Mouse (Mus musculus) bone marrow macrophage, adult 2 months (primary cell): ENCODE measurements around the gene Ppp2r5a.

ENCODE experiments used
- CTCF ChIP-seq: IDR thresholded peaks from 2 replicates; pipeline ENCODE4 v1.5.1; 2012; ENCODE audit warnings: low read depth, mild to moderate bottlenecking, low read length, moderate library complexity
- POLR2A ChIP-seq: IDR thresholded peaks from 2 replicates; pipeline ENCODE4 v1.6.1; 2012; ENCODE audit warnings: mild to moderate bottlenecking, low read depth, low read length, borderline replicate concordance

DNA sequence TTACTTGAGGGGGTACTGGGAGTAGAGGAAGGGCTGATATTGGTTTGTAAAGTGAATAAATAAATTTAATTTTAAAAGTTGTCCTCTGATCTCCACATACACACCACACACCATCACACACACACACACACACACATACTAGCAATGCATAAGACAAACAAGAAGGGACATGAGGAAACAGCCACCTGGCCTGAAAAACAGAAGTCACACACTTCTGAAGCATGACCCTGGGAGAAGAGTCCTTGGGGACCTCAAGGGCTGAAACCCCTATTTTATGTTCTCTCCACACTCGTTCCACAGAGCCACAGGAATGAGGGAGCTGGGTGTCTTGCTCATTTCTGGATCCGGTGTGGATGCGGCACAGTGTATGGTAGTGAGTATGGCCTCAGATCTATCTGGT, 79.7 kb downstream of the Ppp2r5a start:
- TF ChIP-seq CTCF, result no peak
- no peak for TF ChIP-seq POLR2A
